Mouse (Mus musculus) hematopoietic stem cell, adult 5-6 weeks (primary cell): ENCODE measurements around the gene Herc4. TPM values are rescaled to one million over a fixed set of nuclear protein-coding genes. Genes with fewer than 3 reads are reported as not detected.

Source experiments
- ATAC-seq, 2 experiments: fragments of 125-278 bp in 1 of 2; replicated peaks in 1 of 2; 2 replicates each; pipeline ENCODE4 v1.8.0; 2016 to 2017; ENCODE audit warnings: inconsistent platforms in 2 of 2, mild to moderate bottlenecking in 2 of 2, moderate number of reproducible peaks in 2 of 2, low read depth in 1 of 2, moderate TSS enrichment in 1 of 2; ENCODE audit not compliant: low FRiP score in 2 of 2, poor library complexity in 2 of 2, severe bottlenecking in 2 of 2, insufficient read depth in 1 of 2, low TSS enrichment in 1 of 2
- total RNA-seq: library from RNA; stranded (forward); fragments of 172-1452, 232-1000 nt; gene quantifications from 2 replicates; pipeline ENCODE4 v1.2.3, GENCODE M21; 2017

Gene Herc4
- total RNA-seq: 57.3 and 61.5 TPM in 2 replicates

GRCm38 (mm10) chr10:63243493-63244054 is at the start of gene Herc4:
Herc4 (plus strand) TSS chr10:63243810.
- peak; percentile 96 to 97 for ATAC-seq

- no peak for ATAC-seq
Observed at GRCm38 (mm10) chr10:63199008-63199407, 44.6 kb upstream of the Herc4 start.

- ATAC-seq: 0 out of 4 replicates have a peak, but pooled peaks of 1 of the 2 experiments have one; percentile 21
Observed at GRCm38 (mm10) chr10:63201534-63201933, 42.1 kb upstream of the Herc4 start.

- ATAC-seq: no peak
Observed at GRCm38 (mm10) chr10:63203002-63203401, 40.6 kb upstream of the Herc4 start.

- no peak for ATAC-seq
Observed at GRCm38 (mm10) chr10:63203728-63204127, 39.9 kb upstream of the Herc4 start, which contains the start of gene Mypn. Mypn (minus strand) TSS chr10:63203952.

- ATAC-seq: no peak
Observed at GRCm38 (mm10) chr10:63208871-63209270, 34.7 kb upstream of the Herc4 start.

GRCm38 (mm10) chr10:63221081-63221783 is 22.4 kb upstream of the Herc4 start:
- no peak for ATAC-seq

- no peak for ATAC-seq
Observed at GRCm38 (mm10) chr10:63224341-63224740, 19.3 kb upstream of the Herc4 start.

GRCm38 (mm10) chr10:63230266-63230665 is 13.3 kb upstream of the Herc4 start:
- ATAC-seq: no peak

- ATAC-seq: no peak
Observed at GRCm38 (mm10) chr10:63230854-63231253, 12.8 kb upstream of the Herc4 start.

- ATAC-seq: no peak
Observed at GRCm38 (mm10) chr10:63231630-63232029, 12.0 kb upstream of the Herc4 start.

- no peak for ATAC-seq
Observed at GRCm38 (mm10) chr10:63234133-63234532, 9.5 kb upstream of the Herc4 start.

- ATAC-seq: no peak
Observed at GRCm38 (mm10) chr10:63235889-63236288, 7.7 kb upstream of the Herc4 start.

GRCm38 (mm10) chr10:63236663-63237062 is 6.9 kb upstream of the Herc4 start:
- no peak for ATAC-seq

- no peak for ATAC-seq
Observed at GRCm38 (mm10) chr10:63237206-63237605, 6.4 kb upstream of the Herc4 start.

- no peak for ATAC-seq
Observed at GRCm38 (mm10) chr10:63238090-63238489, 5.5 kb upstream of the Herc4 start.

- ATAC-seq: no peak
Observed at GRCm38 (mm10) chr10:63239848-63240247, 3.8 kb upstream of the Herc4 start.

GRCm38 (mm10) chr10:63240868-63241271 is 2.7 kb upstream of the Herc4 start:
- no peak for ATAC-seq
